Mouse (Mus musculus): ENCODE measurements at regions not wholly inside any gene's neighbourhood (a gene's known extent, or its start where the extent isn't known, plus 50 kb on each side); places are given as distances from the start of the nearest gene placed in this dataset.

DNA sequence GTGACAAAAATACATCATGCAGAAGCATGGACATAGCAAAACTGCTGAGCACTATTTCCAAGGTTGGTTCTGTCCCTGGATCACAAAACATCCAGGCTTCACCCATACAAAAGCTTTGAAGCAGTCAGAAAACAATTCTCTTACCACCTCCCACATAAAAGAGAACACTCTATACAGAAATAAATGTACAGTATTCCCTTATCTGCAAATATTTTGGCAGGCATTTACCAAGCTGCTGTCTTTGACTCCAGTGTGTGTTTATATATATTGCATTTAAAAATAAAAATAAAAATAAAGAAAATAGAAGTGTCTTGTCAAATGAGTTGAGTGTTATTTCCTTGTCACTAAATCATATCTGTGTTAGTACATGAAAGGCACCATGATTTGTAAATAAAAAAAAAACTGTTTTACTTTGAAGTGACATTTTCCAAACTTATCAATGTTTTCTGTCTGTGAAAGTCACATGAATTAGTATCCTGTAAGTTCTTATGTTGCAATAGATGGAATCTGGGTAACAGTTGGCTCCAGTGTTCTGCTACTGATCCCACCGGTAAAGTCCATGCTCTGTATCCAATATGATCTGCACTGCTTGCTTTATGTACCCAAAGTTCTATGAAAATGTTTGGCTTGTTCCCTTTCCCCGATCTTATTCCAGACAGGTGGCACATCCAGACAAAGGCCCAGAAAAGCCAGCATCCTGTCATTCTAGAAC lies 59.9 kb upstream of the Cd93 start:
- Histone ChIP-seq H3K36me3 (no peaks in the 10 kb centered on the region), H3K9ac (no peak overlapping the region), H3K27ac (no peak overlapping the region), H3K27me3 (no peaks in the 10 kb centered on the region), H3K9me3 (replicated peaks) (no peaks in the 10 kb centered on the region), H3K4me3 (replicated peaks) (no peak overlapping the region), H3K4me1 (replicated peaks) (0 out of 2 replicates have a peak, but pooled peaks cover under 1% of the 10 kb centered on the region), H3K4me2 (no peak overlapping the region)
- 69% methylated on average over 2 of the region's 2 CpGs for WGBS (ENCODE audit: insufficient replicate concordance)
- DNase-seq (no peak), ATAC-seq (ENCODE audit: low read depth) (no peak)

- ATAC-seq (ENCODE audit: low read depth) (no peak), DNase-seq (no peak)
- no peak overlapping the region for H3K4me3 ChIP-seq (replicated peaks)
- H3K27me3 ChIP-seq, result no peaks in the 10 kb centered on the region
- H3K9me3 ChIP-seq (replicated peaks), result no peaks in the 10 kb centered on the region
- H3K27ac ChIP-seq, result no peak overlapping the region
- H3K4me1 ChIP-seq (replicated peaks), result 0 out of 2 replicates have a peak, but pooled peaks cover 4% of the 10 kb centered on the region
- H3K36me3 ChIP-seq, result no peaks in the 10 kb centered on the region
- WGBS (ENCODE audit: insufficient replicate concordance), result 58% methylated on average over 2 of the region's 2 CpGs
- no peak overlapping the region for H3K9ac ChIP-seq
- H3K4me2 ChIP-seq, result no peak overlapping the region
Observed at GRCm38 (mm10) chr2:148502321-148502720, 59.0 kb upstream of the Cd93 start.

DNA sequence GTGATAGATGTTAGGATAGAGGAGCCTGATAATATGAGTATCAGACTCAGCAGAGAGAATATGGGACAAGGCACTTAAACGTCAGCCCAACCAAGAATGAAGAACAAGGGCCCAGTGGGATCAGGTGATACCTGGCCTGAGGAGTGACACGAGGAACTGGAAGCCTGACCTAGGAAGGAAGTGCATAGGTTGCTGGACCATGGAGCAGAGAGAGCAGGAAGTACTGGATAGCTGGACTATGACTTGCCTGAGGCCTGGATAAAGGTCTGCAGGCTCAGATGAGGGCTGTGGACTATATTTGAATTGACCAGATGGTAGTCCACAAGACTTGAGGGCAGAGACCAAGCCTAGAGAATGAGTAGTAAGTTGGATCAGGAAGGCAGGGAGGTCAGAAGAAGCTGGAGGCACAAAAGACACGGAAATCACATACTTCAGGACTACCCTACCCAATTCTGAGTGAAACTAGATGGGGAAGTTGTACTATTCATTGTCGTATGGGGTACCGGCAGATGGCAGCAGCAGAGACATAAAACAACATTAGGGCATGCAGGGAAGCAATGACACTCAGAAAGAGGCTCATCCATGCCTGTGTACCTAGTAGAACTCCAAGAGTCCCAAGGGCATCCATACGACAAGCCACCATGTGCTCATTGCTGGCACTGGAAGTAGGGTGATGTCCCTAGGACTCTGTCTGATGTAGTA lies 57.0 kb upstream of the Cd93 start:
- ATAC-seq (ENCODE audit: low read depth) (no peak), DNase-seq (no peak)
- H3K4me2 ChIP-seq, result no peak overlapping the region
- H3K27me3 ChIP-seq, result no peaks in the 10 kb centered on the region
- H3K4me3 ChIP-seq (replicated peaks), result no peak overlapping the region
- H3K36me3 ChIP-seq, result no peaks in the 10 kb centered on the region
- 56% methylated on average over 6 of the region's 6 CpGs for WGBS (ENCODE audit: insufficient replicate concordance)
- H3K9ac ChIP-seq, result no peak overlapping the region
- no peaks in the 10 kb centered on the region for H3K9me3 ChIP-seq (replicated peaks)
- no peak overlapping the region for H3K27ac ChIP-seq
- 0 out of 2 replicates have a peak, but pooled peaks cover 4% of the 10 kb centered on the region for H3K4me1 ChIP-seq (replicated peaks)

GRCm38 (mm10) chr2:148497452-148498302 lies 54.3 kb upstream of the Cd93 start:
- Histone ChIP-seq H3K4me3 (replicated peaks) (no peak overlapping the region), H3K4me2 (no peak overlapping the region), H3K4me1 (replicated peaks) (0 out of 2 replicates have a peak, but pooled peaks cover 4% of the 10 kb centered on the region), H3K27me3 (no peaks in the 10 kb centered on the region), H3K9me3 (replicated peaks) (no peaks in the 10 kb centered on the region), H3K27ac (no peak overlapping the region), H3K36me3 (no peaks in the 10 kb centered on the region), H3K9ac (no peak overlapping the region)
- ATAC-seq (ENCODE audit: low read depth) (no peak), DNase-seq (no peak)
- 50% methylated on average over 12 of the region's 12 CpGs for WGBS (ENCODE audit: insufficient replicate concordance)

GRCm38 (mm10) chr2:148496151-148497040 lies 53.0 kb upstream of the Cd93 start:
- H3K4me3 ChIP-seq (replicated peaks), result no peak overlapping the region
- no peak for DNase-seq
- H3K4me2 ChIP-seq, result no peak overlapping the region
- no peak overlapping the region for H3K9ac ChIP-seq
- no peak overlapping the region for H3K27ac ChIP-seq
- no peaks in the 10 kb centered on the region for H3K9me3 ChIP-seq (replicated peaks)
- peaks cover 11% of the 10 kb centered on the region; the same call in 1 of the 2 replicates for H3K4me1 ChIP-seq (replicated peaks)
- 71% methylated on average over 6 of the region's 6 CpGs for WGBS (ENCODE audit: insufficient replicate concordance)
- no peaks in the 10 kb centered on the region for H3K36me3 ChIP-seq
- H3K27me3 ChIP-seq, result no peaks in the 10 kb centered on the region
- no peak for ATAC-seq (ENCODE audit: low read depth)

DNA sequence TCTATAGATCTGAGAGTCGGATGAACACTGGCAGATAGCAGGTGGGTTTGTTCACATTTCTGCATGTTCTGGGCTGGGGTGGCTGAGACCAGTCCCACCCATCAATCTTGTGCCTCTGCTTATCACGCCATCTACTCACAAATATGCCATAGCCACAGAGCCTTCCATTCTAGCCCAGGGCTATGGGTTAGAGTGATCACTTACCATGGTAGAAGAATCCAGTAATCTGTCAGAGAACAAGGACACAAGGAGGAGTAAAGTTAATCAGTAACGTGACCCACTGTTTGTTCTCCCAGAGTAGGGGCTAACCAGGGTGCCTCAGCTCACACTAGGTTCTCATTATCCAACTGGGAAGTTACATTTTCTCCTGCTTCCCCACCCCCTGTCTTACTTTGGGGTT lies 52.1 kb upstream of the Cd93 start:
- H3K9ac ChIP-seq, result no peak overlapping the region
- no peaks in the 10 kb centered on the region for H3K27me3 ChIP-seq
- H3K4me2 ChIP-seq, result no peak overlapping the region
- H3K9me3 ChIP-seq (replicated peaks), result no peaks in the 10 kb centered on the region
- H3K36me3 ChIP-seq, result no peaks in the 10 kb centered on the region
- no peak for DNase-seq
- no peak overlapping the region for H3K27ac ChIP-seq
- 54% methylated on average over 3 of the region's 3 CpGs for WGBS (ENCODE audit: insufficient replicate concordance)
- no peak overlapping the region for H3K4me3 ChIP-seq (replicated peaks)
- ATAC-seq (ENCODE audit: low read depth), result peak; percentile 58
- H3K4me1 ChIP-seq (replicated peaks), result peaks cover 16% of the 10 kb centered on the region; the same call in 1 of the 2 replicates

DNA sequence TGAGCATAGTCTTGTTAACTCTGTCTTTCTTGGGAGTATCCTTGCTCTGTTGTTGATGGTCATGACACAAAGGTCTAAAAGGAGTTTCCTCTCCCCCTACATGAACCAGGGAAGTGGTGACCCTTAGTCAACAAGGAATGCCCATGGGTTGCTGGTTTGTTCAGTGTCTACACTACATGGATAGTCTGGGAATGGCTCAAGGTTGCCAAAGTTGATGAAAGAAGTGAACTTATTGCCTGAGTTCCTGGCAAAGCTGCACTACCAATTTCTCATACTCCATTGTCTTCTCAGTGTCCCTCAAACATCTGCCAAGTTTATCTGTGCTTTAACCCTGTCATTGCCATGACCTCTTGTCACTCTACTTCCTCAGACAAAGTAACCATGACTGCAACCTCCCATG lies 49.9 kb upstream of the Cd93 start:
- Histone ChIP-seq H3K4me1 (replicated peaks) (peaks cover 21% of the 10 kb centered on the region), H3K27ac (no peak overlapping the region), H3K36me3 (no peaks in the 10 kb centered on the region), H3K4me3 (replicated peaks) (no peak overlapping the region), H3K9me3 (replicated peaks) (no peaks in the 10 kb centered on the region), H3K27me3 (no peaks in the 10 kb centered on the region), H3K4me2 (no peak overlapping the region), H3K9ac (no peak overlapping the region)
- DNase-seq (no peak), ATAC-seq (ENCODE audit: low read depth) (no peak)
